Mouse (Mus musculus): ENCODE results near the gene Nap1l1. TPM values are rescaled to one million over a fixed set of nuclear protein-coding genes. Genes with fewer than 3 reads are reported as not detected.

Nap1l1 gene
- polyA plus RNA-seq, 1 experiment from 2014 or later, result 234 TPM

GRCm38 (mm10) chr10:111514282-111514885 lies 41.4 kb downstream of the Nap1l1 start:
- DNase-seq (ENCODE audit: low spot score), result no peak
- 94% methylated on average over 5 of the region's 5 CpGs for WGBS
- peaks cover 15% of the 10 kb centered on the region for H3K4me1 ChIP-seq (ENCODE audit: control insufficient read depth, insufficient read depth, low read length)
- ATAC-seq (ENCODE audit: low read depth), result no peak
- no peak overlapping the region for H3K4me3 ChIP-seq (ENCODE audit: low read depth, low read length)
- no peaks in the 10 kb centered on the region for H3K9me3 ChIP-seq (ENCODE audit: control insufficient read depth, low read length)
- H3K27ac ChIP-seq (replicated peaks; ENCODE audit: low read depth, low read length), result no peak overlapping the region
- no peaks in the 10 kb centered on the region for H3K36me3 ChIP-seq (ENCODE audit: control insufficient read depth, insufficient read depth, low read length)
- no peak overlapping the region for H3K4me2 ChIP-seq (ENCODE audit: low read depth, low read length)
- no peaks in the 10 kb centered on the region for H3K27me3 ChIP-seq (replicated peaks; ENCODE audit: control insufficient read depth, insufficient read depth, low read length)
- no peak overlapping the region for H3K9ac ChIP-seq (ENCODE audit: low read depth, low read length)

- ATAC-seq (ENCODE audit: low read depth) (0 out of 2 replicates have a peak, but pooled peaks have one; percentile 2), DNase-seq (ENCODE audit: low spot score) (no peak)
- no peaks in the 10 kb centered on the region for H3K36me3 ChIP-seq (ENCODE audit: control insufficient read depth, insufficient read depth, low read length)
- H3K9me3 ChIP-seq (ENCODE audit: control insufficient read depth, low read length), result no peaks in the 10 kb centered on the region
- no peak overlapping the region for H3K4me3 ChIP-seq (ENCODE audit: low read depth, low read length)
- WGBS, result 73% methylated on average over 17 of the region's 17 CpGs
- peaks cover 17% of the 10 kb centered on the region; the same call in 1 of the 2 replicates for H3K4me1 ChIP-seq (ENCODE audit: control insufficient read depth, insufficient read depth, low read length)
- H3K4me2 ChIP-seq (ENCODE audit: low read depth, low read length), result no peak overlapping the region
- H3K27me3 ChIP-seq (replicated peaks; ENCODE audit: control insufficient read depth, insufficient read depth, low read length), result no peaks in the 10 kb centered on the region
- no peak overlapping the region; the same call in 1 of the 2 replicates for H3K27ac ChIP-seq (replicated peaks; ENCODE audit: low read depth, low read length)
- no peak overlapping the region for H3K9ac ChIP-seq (ENCODE audit: low read depth, low read length)
Measured at GRCm38 (mm10) chr10:111515071-111516010, 42.3 kb downstream of the Nap1l1 start.

- no peaks in the 10 kb centered on the region for H3K9me3 ChIP-seq (ENCODE audit: control insufficient read depth, low read length)
- peak overlapping the region; percentile 10; the same call in 1 of the 2 replicates for H3K4me2 ChIP-seq (ENCODE audit: low read depth, low read length)
- H3K9ac ChIP-seq (ENCODE audit: low read depth, low read length), result no peak overlapping the region
- H3K36me3 ChIP-seq (ENCODE audit: control insufficient read depth, insufficient read depth, low read length), result no peaks in the 10 kb centered on the region
- ATAC-seq (ENCODE audit: low read depth) (peak; percentile 41; the same call in 1 of the 2 replicates), DNase-seq (ENCODE audit: low spot score) (peak; percentile 74)
- H3K27ac ChIP-seq (replicated peaks; ENCODE audit: low read depth, low read length), result peak overlapping the region; percentile 57; the same call in 1 of the 2 replicates
- H3K4me3 ChIP-seq (ENCODE audit: low read depth, low read length), result no peak overlapping the region
- no peaks in the 10 kb centered on the region for H3K27me3 ChIP-seq (replicated peaks; ENCODE audit: control insufficient read depth, insufficient read depth, low read length)
- 30% methylated on average over 13 of the region's 13 CpGs for WGBS
- peaks cover 20% of the 10 kb centered on the region; the same call in 1 of the 2 replicates for H3K4me1 ChIP-seq (ENCODE audit: control insufficient read depth, insufficient read depth, low read length)
Measured at GRCm38 (mm10) chr10:111516172-111516588, 43.2 kb downstream of the Nap1l1 start.

- Histone ChIP-seq H3K4me3 (ENCODE audit: low read depth, low read length) (no peak overlapping the region), H3K9ac (ENCODE audit: low read depth, low read length) (no peak overlapping the region), H3K4me2 (ENCODE audit: low read depth, low read length) (no peak overlapping the region), H3K27ac (replicated peaks; ENCODE audit: low read depth, low read length) (peak overlapping the region; percentile 57; the same call in 1 of the 2 replicates), H3K36me3 (ENCODE audit: control insufficient read depth, insufficient read depth, low read length) (no peaks in the 10 kb centered on the region), H3K27me3 (replicated peaks; ENCODE audit: control insufficient read depth, insufficient read depth, low read length) (no peaks in the 10 kb centered on the region), H3K9me3 (ENCODE audit: control insufficient read depth, low read length) (no peaks in the 10 kb centered on the region), H3K4me1 (ENCODE audit: control insufficient read depth, insufficient read depth, low read length) (peaks cover 20% of the 10 kb centered on the region; the same call in 1 of the 2 replicates)
- DNase-seq (ENCODE audit: low spot score), result no peak
- 72% methylated on average over 8 of the region's 8 CpGs for WGBS
- ATAC-seq (ENCODE audit: low read depth), result 0 out of 2 replicates have a peak, but pooled peaks have one; percentile 10
Measured at GRCm38 (mm10) chr10:111516804-111517436, 43.9 kb downstream of the Nap1l1 start.

- 76% methylated on average over 4 of the region's 4 CpGs for WGBS
- H3K9me3 ChIP-seq (ENCODE audit: control insufficient read depth, low read length), result no peaks in the 10 kb centered on the region
- no peak for DNase-seq (ENCODE audit: low spot score)
- no peak for ATAC-seq (ENCODE audit: low read depth)
- H3K4me1 ChIP-seq (ENCODE audit: control insufficient read depth, insufficient read depth, low read length), result peaks cover 20% of the 10 kb centered on the region; the same call in 1 of the 2 replicates
- H3K4me3 ChIP-seq (ENCODE audit: low read depth, low read length), result no peak overlapping the region
- no peak overlapping the region for H3K27ac ChIP-seq (replicated peaks; ENCODE audit: low read depth, low read length)
- no peaks in the 10 kb centered on the region for H3K36me3 ChIP-seq (ENCODE audit: control insufficient read depth, insufficient read depth, low read length)
- H3K27me3 ChIP-seq (replicated peaks; ENCODE audit: control insufficient read depth, insufficient read depth, low read length), result no peaks in the 10 kb centered on the region
- no peak overlapping the region for H3K4me2 ChIP-seq (ENCODE audit: low read depth, low read length)
- H3K9ac ChIP-seq (ENCODE audit: low read depth, low read length), result no peak overlapping the region
Measured at GRCm38 (mm10) chr10:111518350-111518749, 45.3 kb downstream of the Nap1l1 start.

GRCm38 (mm10) chr10:111519620-111520370 lies 46.8 kb downstream of the Nap1l1 start:
- no peak for DNase-seq (ENCODE audit: low spot score)
- H3K9me3 ChIP-seq (ENCODE audit: control insufficient read depth, low read length), result no peaks in the 10 kb centered on the region
- no peak overlapping the region for H3K4me3 ChIP-seq (ENCODE audit: low read depth, low read length)
- H3K27me3 ChIP-seq (replicated peaks; ENCODE audit: control insufficient read depth, insufficient read depth, low read length), result no peaks in the 10 kb centered on the region
- no peak overlapping the region for H3K27ac ChIP-seq (replicated peaks; ENCODE audit: low read depth, low read length)
- no peak overlapping the region for H3K9ac ChIP-seq (ENCODE audit: low read depth, low read length)
- H3K36me3 ChIP-seq (ENCODE audit: control insufficient read depth, insufficient read depth, low read length), result no peaks in the 10 kb centered on the region
- H3K4me2 ChIP-seq (ENCODE audit: low read depth, low read length), result peak overlapping the region; percentile 37
- H3K4me1 ChIP-seq (ENCODE audit: control insufficient read depth, insufficient read depth, low read length), result peaks cover 20% of the 10 kb centered on the region; the same call in 1 of the 2 replicates
- 40% methylated on average over 24 of the region's 24 CpGs for WGBS
- ATAC-seq (ENCODE audit: low read depth), result no peak

GRCm38 (mm10) chr10:111520621-111521020 lies 47.6 kb downstream of the Nap1l1 start:
- Histone ChIP-seq H3K4me3 (ENCODE audit: low read depth, low read length) (no peak overlapping the region), H3K4me2 (ENCODE audit: low read depth, low read length) (no peak overlapping the region), H3K27ac (replicated peaks; ENCODE audit: low read depth, low read length) (no peak overlapping the region), H3K9me3 (ENCODE audit: control insufficient read depth, low read length) (no peaks in the 10 kb centered on the region), H3K36me3 (ENCODE audit: control insufficient read depth, insufficient read depth, low read length) (no peaks in the 10 kb centered on the region), H3K4me1 (ENCODE audit: control insufficient read depth, insufficient read depth, low read length) (peaks cover 19% of the 10 kb centered on the region; the same call in 1 of the 2 replicates), H3K27me3 (replicated peaks; ENCODE audit: control insufficient read depth, insufficient read depth, low read length) (no peaks in the 10 kb centered on the region), H3K9ac (ENCODE audit: low read depth, low read length) (no peak overlapping the region)
- no peak for ATAC-seq (ENCODE audit: low read depth)
- 56% methylated on average over 3 of the region's 3 CpGs for WGBS
- DNase-seq (ENCODE audit: low spot score), result no peak

- DNase-seq (ENCODE audit: low spot score) (no peak), ATAC-seq (ENCODE audit: low read depth) (no peak)
- H3K4me2 ChIP-seq (ENCODE audit: low read depth, low read length), result no peak overlapping the region
- no peak overlapping the region for H3K4me3 ChIP-seq (ENCODE audit: low read depth, low read length)
- H3K4me1 ChIP-seq (ENCODE audit: control insufficient read depth, insufficient read depth, low read length), result peaks cover 13% of the 10 kb centered on the region; the same call in 1 of the 2 replicates
- no peaks in the 10 kb centered on the region for H3K27me3 ChIP-seq (replicated peaks; ENCODE audit: control insufficient read depth, insufficient read depth, low read length)
- WGBS, result 47% methylated on average over 4 of the region's 4 CpGs
- no peak overlapping the region for H3K9ac ChIP-seq (ENCODE audit: low read depth, low read length)
- H3K27ac ChIP-seq (replicated peaks; ENCODE audit: low read depth, low read length), result no peak overlapping the region
- no peaks in the 10 kb centered on the region for H3K9me3 ChIP-seq (ENCODE audit: control insufficient read depth, low read length)
- no peaks in the 10 kb centered on the region for H3K36me3 ChIP-seq (ENCODE audit: control insufficient read depth, insufficient read depth, low read length)
Measured at GRCm38 (mm10) chr10:111521636-111522035, 48.6 kb downstream of the Nap1l1 start.
